Mouse (Mus musculus) bone marrow macrophage, adult 2 months (primary cell): ENCODE results near the gene Cnih1.
"Not testable (repeated sequence)": the region's sequence is repeated elsewhere in the genome, so short reads cannot be mapped to it uniquely, and the experiment has no call there.

Experiments used
- CTCF ChIP-seq: IDR thresholded peaks from 2 replicates; pipeline ENCODE4 v1.5.1; 2012; ENCODE audit warnings: low read depth, mild to moderate bottlenecking, low read length, moderate library complexity
- POLR2A ChIP-seq: IDR thresholded peaks from 2 replicates; pipeline ENCODE4 v1.6.1; 2012; ENCODE audit warnings: mild to moderate bottlenecking, low read depth, low read length, borderline replicate concordance

DNA sequence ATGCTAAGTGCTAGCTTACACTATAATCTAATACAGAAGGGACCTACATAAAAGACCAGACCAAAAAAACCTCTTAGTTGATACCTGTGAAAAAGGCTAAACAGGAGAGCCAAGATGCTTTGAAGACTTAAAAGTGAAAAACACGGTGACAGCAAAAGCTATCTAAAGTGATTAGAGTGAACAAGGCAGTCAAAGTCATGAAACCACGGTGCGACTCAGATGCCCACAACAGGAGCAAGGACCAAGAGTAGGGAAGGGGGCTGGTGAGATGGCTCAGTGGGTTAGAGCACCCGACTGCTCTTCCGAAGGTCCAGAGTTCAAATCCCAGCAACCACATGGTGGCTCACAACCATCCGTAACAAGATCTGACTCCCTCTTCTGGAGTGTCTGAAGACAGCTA is 31.8 kb upstream of the Cnih1 start:
- TF ChIP-seq CTCF, POLR2A: not testable (repeated sequence)
